Mouse (Mus musculus) spleen, adult 2 months (tissue): ENCODE results near the gene Gpr61. TPM values are rescaled to one million over a fixed set of nuclear protein-coding genes. Genes with fewer than 3 reads are reported as not detected.

Experiments
- DNase-seq, 2 experiments: peaks; one replicate each; pipeline versions ENCODE4 v3.0.0 to v3.0.0-alpha.2; 2012 to 2021; ENCODE audit warnings: low spot score in 2 of 2, low read depth in 1 of 2
- H3K27ac ChIP-seq: fragments of 200-500 bp; 2 replicates; pipeline ENCODE4 v1.5.1; 2012; ENCODE audit warnings: low read length, inconsistent platforms; ENCODE audit not compliant: insufficient read depth
- H3K27me3 ChIP-seq: fragments of 200-500 bp; 2 replicates; pipeline ENCODE4 v1.6.1; 2012; ENCODE audit warnings: mild to moderate bottlenecking, moderate library complexity, low read length, inconsistent platforms; ENCODE audit not compliant: control insufficient read depth, insufficient read depth
- H3K36me3 ChIP-seq: fragments of 200-500 bp; 2 replicates; pipeline ENCODE4 v1.6.1; 2012; ENCODE audit warnings: mild to moderate bottlenecking, low read length, inconsistent platforms; ENCODE audit not compliant: control insufficient read depth, insufficient read depth
- H3K4me1 ChIP-seq: fragments of 200-500 bp; 2 replicates; pipeline ENCODE4 v1.6.1; 2011; ENCODE audit warnings: inconsistent platforms; ENCODE audit not compliant: control insufficient read depth, insufficient read depth, insufficient read length
- H3K4me3 ChIP-seq: fragments of 200-500 bp; 2 replicates; pipeline ENCODE4 v1.5.1; 2011; ENCODE audit warnings: mild to moderate bottlenecking, inconsistent platforms; ENCODE audit not compliant: insufficient read depth, insufficient read length; ENCODE audit errors: extremely low read depth
- CTCF ChIP-seq: fragments of 200-500 bp; IDR thresholded peaks from 2 replicates; pipeline ENCODE4 v1.5.1; 2011; ENCODE audit warnings: mild to moderate bottlenecking, inconsistent platforms; ENCODE audit not compliant: insufficient read depth, insufficient read length, insufficient replicate concordance; ENCODE audit errors: extremely low read depth
- POLR2A ChIP-seq: fragments of 200-500 bp; IDR thresholded peaks from 2 replicates; pipeline ENCODE4 v1.6.1; 2011; ENCODE audit warnings: low read depth, low read length, inconsistent platforms
- WGBS: fragments of 180-500 bp; shearing (Covaris S2); methylation state at CpG from one replicate; pipeline ENCODE4 v1.1.7; 2018; 5-methylcytosine and 5-hydroxymethylcytosine counted together
- polyA plus RNA-seq: library from polyadenylated mRNA; depleted of rRNA; stranded (reverse); fragments of >200 nt; gene quantifications from 2 replicates; pipeline ENCODE4 v1.2.3, GENCODE M21; 2012; rRNA removed

Gene Gpr61
- polyA plus RNA-seq, result 0.06 TPM in 1 of 2 replicates, not detected in the other

DNA sequence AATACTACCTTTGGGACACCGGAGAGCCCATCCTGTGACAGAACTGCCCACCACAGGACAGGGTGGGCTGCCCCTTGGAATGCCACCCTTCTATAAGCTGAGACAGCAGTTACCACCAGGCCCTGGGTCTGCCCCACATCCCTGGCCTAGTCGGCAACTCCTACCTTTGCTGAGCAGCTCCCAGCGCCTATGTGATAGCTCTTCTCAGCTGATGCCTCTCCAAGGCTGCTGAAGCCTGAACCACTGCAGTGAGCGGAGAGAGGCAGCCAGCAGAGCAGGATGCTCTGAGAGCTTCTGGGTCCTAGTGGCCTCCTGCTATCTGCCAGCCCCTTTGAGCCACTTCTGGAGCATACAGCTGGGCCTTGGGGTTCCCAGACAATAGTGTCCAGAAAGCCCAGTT lies at the start of gene Gpr61:
Gene Gpr61, minus strand, starts transcription at position 227 of the 400 bp plus-strand sequence.
- no peak for DNase-seq
- no peak for TF ChIP-seq CTCF
- no peak for TF ChIP-seq POLR2A
- Histone ChIP-seq H3K36me3 (no peaks in the 10 kb centered on the region), H3K27ac (no peak within 1 kb of the TSS), H3K27me3 (no peaks in the 10 kb centered on the region), H3K4me3 (no peak within 1 kb of the TSS), H3K4me1 (no peaks in the 10 kb centered on the region)
- 76% methylated on average over 4 of the region's 4 CpGs for WGBS

DNA sequence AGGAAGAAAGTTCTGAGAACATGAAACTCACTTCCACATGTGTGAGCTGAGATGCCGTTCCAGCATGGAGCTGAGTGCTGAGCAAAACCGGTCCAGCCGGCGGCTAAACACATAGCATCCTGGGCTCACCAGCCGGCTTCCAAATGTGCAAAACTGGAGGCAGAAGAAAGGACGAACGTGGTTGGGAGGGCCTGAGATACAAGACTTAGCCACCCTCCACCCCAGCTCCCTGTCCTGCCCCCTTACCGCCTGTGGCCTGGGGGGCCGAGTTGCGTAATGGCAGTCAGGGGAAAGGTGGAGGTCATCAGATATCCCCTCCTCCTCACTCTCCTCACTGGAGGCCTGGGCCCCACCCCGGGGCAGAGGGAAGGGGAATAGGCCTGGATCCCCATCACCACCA lies 49.8 kb upstream of the Gpr61 start:
- no peak for TF ChIP-seq POLR2A
- TF ChIP-seq CTCF, result no peak
- H3K27me3 ChIP-seq, result no peaks in the 10 kb centered on the region
- peaks cover 8% of the 10 kb centered on the region; the same call in 1 of the 2 replicates for H3K4me1 ChIP-seq
- DNase-seq, result no peak
- no peaks in the 10 kb centered on the region for H3K36me3 ChIP-seq
- 86% methylated on average over 11 of the region's 11 CpGs for WGBS
- H3K27ac ChIP-seq, result no peak overlapping the region
- H3K4me3 ChIP-seq, result no peak overlapping the region

DNA sequence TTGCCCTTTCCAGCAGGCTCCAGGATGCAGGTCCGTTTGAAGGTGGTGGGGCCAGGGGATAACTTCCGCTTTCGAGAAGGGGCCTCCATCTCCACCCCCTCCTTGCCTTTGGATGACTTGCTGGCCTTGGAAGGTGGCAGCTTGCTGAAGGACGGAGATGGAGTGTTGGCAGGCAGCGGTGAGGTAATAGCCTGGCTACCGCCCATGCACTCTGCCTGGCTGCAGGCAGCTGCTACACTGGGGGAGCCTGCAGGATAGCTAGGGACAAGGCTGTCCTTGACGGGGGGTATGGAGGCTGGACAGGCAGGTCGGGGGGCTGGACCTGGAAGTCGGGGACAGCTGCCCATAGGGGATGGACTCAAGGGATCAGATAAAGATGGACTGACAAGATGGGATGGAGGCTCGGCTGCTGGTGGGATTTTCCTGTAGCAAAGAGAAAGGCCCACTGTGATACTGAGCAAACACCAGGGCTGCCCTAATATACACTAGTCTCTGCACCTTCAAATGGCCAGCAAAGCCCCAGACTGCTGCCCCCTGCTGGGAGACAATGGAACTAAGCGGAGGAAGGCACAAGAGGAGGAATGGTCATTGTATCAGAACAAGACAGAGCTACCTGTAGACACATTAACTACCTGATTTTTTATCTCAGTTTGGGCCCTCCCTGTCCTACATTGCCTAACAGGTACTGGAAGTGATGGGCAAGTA lies 49.1 kb upstream of the Gpr61 start:
- WGBS, result 85% methylated on average over 11 of the region's 11 CpGs
- H3K4me3 ChIP-seq, result no peak overlapping the region
- peaks cover 9% of the 10 kb centered on the region; the same call in 1 of the 2 replicates for H3K4me1 ChIP-seq
- DNase-seq, result peak; percentile 41 to 76
- no peaks in the 10 kb centered on the region for H3K36me3 ChIP-seq
- no peaks in the 10 kb centered on the region for H3K27me3 ChIP-seq
- TF ChIP-seq POLR2A (no peak), CTCF (peak; percentile 74; the same call in 1 of the 2 replicates)
- H3K27ac ChIP-seq, result no peak overlapping the region

DNA sequence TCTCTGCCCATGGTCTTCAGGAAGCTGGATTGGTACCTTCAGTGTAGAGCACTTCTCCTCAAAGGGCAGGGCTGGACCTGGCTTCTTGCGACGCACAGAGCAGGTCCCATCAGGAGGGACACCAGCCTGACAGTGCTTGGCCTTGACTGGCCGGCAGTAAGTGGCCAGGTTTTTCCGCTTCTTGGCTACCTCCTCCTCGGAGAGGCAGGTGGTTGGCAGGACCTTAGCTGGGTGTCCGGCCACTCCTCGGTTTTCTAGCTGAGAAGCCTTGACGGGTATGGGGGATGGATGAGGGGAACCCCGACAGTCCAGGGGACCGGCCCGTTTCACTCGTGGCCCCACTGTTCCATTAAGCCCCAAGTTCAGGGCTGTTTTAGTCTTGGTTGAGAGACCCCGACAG lies 48.5 kb upstream of the Gpr61 start:
- 91% methylated on average over 13 of the region's 13 CpGs for WGBS
- Histone ChIP-seq H3K4me1 (peaks cover 9% of the 10 kb centered on the region; the same call in 1 of the 2 replicates), H3K27me3 (no peaks in the 10 kb centered on the region), H3K27ac (no peak overlapping the region), H3K4me3 (no peak overlapping the region), H3K36me3 (no peaks in the 10 kb centered on the region)
- DNase-seq, result no peak
- TF ChIP-seq CTCF, result no peak

DNA sequence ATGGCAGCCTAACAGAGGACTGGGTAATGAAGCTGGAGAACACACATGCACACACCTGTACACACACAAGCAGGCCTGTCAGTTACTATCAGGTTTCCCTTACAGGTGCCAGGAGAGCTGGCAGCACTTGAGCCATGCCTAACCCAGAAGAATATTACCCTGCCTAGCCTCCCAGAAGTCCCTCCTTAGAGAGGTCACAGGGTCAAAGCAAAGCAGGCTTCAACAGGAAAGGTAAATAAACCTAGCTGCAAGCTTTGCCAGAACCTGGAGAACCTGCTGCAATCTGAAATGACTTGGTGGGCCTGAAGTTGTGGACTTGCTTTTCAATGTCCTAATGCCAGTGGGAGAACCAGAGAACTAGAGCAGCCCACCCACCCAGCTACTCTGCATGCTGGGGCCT lies 47.8 kb upstream of the Gpr61 start:
- Histone ChIP-seq H3K27ac (no peak overlapping the region), H3K27me3 (no peaks in the 10 kb centered on the region), H3K36me3 (no peaks in the 10 kb centered on the region), H3K4me3 (no peak overlapping the region), H3K4me1 (peaks cover 9% of the 10 kb centered on the region; the same call in 1 of the 2 replicates)
- TF ChIP-seq POLR2A (no peak), CTCF (no peak)
- no peak for DNase-seq

DNA sequence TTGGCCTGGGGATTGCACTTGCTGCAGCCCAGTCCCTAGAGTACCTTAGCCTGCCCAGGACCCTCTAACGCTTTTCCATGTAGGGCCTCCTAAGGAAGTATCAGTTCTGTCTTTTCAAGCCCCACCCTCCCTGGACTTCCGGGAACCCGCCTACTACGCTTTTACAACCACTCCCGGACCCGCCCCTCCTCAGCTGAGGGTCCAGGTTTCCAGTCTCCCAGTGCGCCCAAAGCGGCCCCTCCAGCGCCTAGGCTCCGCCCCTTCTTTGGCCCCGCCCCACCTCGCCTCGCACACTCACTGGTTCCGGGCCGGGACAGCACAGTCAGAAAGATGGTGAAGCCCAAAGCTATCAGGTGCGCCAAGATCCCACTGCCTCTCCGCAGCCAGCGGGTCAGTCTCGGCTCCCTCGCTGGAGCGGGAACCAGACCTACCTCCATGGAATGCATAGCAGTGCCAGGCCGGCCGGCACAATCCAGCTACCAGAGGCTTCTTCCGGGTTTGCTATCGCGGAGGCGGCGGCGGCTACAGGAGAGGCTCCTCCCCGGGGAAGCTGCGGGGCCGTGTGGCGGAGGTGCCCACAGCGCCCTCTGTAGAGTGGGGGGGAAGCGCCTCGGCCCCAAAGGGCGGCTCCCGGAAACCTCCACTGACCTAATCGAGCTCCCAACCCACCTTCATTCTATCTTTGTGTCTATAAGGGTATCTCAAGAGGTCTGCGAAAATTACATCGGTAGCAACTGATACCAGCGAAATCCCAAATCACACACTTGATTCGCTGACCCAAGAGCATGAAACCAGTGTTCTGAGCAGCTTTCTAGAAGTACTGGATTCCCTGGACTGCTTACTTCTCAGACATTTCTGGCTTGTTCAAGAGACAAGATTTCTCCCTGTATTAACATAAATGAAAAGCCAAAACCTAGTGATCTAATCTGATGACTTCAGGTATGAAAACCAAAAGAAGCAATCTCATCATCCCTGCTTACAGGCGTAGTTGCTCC lies 45.9 kb upstream of the Gpr61 start, which contains the start of gene Cyb561d1:
Gene Cyb561d1, minus strand, starts transcription at position 884 of the 995 bp plus-strand sequence.
- Histone ChIP-seq H3K4me3 (peak within 1 kb of the TSS; percentile 93), H3K36me3 (peaks cover 1% of the 10 kb centered on the region; the same call in 1 of the 2 replicates), H3K27ac (peak within 1 kb of the TSS; percentile 97), H3K27me3 (no peaks in the 10 kb centered on the region), H3K4me1 (peaks cover 9% of the 10 kb centered on the region; the same call in 1 of the 2 replicates)
- peak; percentile 52; the same call in 1 of the 2 replicates for TF ChIP-seq CTCF
- peak; percentile 40 for TF ChIP-seq POLR2A
- WGBS, result 3% methylated on average over 44 of the region's 44 CpGs
- DNase-seq, result peak; percentile 77 to 93

DNA sequence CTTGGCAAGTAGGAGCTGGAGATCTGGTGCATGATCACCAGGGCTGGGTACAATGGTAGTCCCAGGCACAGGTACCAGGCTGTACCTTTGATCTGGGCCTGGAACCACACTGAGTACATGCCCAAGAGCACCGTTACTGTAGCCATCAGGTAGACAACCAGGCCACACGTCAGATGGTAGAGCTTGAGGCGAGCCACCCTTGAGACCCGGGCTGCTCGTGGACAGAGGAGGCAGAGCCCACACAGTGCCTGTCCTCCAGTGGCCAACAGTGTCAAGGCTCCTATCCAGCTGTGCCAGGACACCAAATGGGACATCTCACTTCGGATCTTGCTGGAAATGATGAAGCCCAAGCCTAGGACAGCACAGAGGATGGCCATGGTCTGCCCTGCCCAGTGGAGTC lies 44.5 kb upstream of the Gpr61 start:
- H3K36me3 ChIP-seq, result peaks cover 1% of the 10 kb centered on the region; the same call in 1 of the 2 replicates
- 92% methylated on average over 6 of the region's 6 CpGs for WGBS
- no peak for DNase-seq
- H3K27ac ChIP-seq, result no peak overlapping the region
- H3K4me3 ChIP-seq, result no peak overlapping the region
- no peak for TF ChIP-seq POLR2A
- TF ChIP-seq CTCF, result no peak
- H3K4me1 ChIP-seq, result peaks cover 9% of the 10 kb centered on the region; the same call in 1 of the 2 replicates
- no peaks in the 10 kb centered on the region for H3K27me3 ChIP-seq
